Mouse (Mus musculus): Measurements from ENCODE around the gene Itgb1. TPM values are rescaled to one million over a fixed set of nuclear protein-coding genes. Genes with fewer than 3 reads are reported as not detected.

Itgb1 gene
- polyA plus RNA-seq, 1 experiment from 2014 or later: 93.8 TPM

DNA sequence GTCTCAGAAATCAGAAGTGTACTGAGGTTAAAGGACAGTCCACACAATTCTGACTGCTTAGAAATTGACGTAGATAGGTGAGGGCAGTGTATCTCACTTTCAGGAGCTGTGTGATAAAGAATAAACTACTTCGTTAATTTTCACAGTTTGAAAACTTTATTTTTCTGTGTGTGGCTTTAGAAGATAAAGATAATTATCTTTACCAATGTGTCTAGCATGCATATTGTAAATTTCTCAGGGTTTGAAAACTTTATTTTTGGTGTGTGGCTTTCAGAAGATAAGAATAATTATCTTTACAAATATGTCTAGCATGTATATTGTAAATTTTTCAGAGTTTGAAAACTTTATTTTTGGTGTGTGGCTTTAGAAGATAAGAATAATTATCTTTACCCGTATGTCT lies 3.2 kb downstream of the Itgb1 start:
- Histone ChIP-seq H3K9ac (replicated peaks) (no peak overlapping the region), H3K27ac (replicated peaks) (no peak overlapping the region), H3K4me1 (peaks cover 37% of the 10 kb centered on the region), H3K9me3 (no peaks in the 10 kb centered on the region), H3K4me3 (no peak overlapping the region), H3K4me2 (replicated peaks) (no peak overlapping the region), H3K36me3 (no peaks in the 10 kb centered on the region), H3K27me3 (no peaks in the 10 kb centered on the region)
- 86% methylated on average over 3 of the region's 3 CpGs for WGBS
- no peak for ATAC-seq (replicated peaks)

- ATAC-seq (replicated peaks): no peak
- no peak overlapping the region for H3K4me2 ChIP-seq (replicated peaks)
- H3K27ac ChIP-seq (replicated peaks): no peak overlapping the region
- no peaks in the 10 kb centered on the region for H3K36me3 ChIP-seq
- no peaks in the 10 kb centered on the region for H3K27me3 ChIP-seq
- H3K4me1 ChIP-seq: peaks cover 33% of the 10 kb centered on the region
- no peak overlapping the region for H3K4me3 ChIP-seq
- no peaks in the 10 kb centered on the region for H3K9me3 ChIP-seq
- H3K9ac ChIP-seq (replicated peaks): no peak overlapping the region
- 86% methylated on average over 1 of the region's 1 CpGs for WGBS
Measured at GRCm38 (mm10) chr8:128690056-128690455, 4.6 kb downstream of the Itgb1 start.

GRCm38 (mm10) chr8:128696701-128697397 lies 11.4 kb downstream of the Itgb1 start:
- H3K9ac ChIP-seq (replicated peaks): no peak overlapping the region
- H3K4me1 ChIP-seq: no peaks in the 10 kb centered on the region
- no peak for ATAC-seq (replicated peaks)
- no peak overlapping the region for H3K27ac ChIP-seq (replicated peaks)
- no peak overlapping the region for H3K4me2 ChIP-seq (replicated peaks)
- H3K27me3 ChIP-seq: no peaks in the 10 kb centered on the region
- H3K36me3 ChIP-seq: no peaks in the 10 kb centered on the region
- no peaks in the 10 kb centered on the region for H3K9me3 ChIP-seq
- H3K4me3 ChIP-seq: no peak overlapping the region
- WGBS: 100% methylated on average over 1 of the region's 1 CpGs

DNA sequence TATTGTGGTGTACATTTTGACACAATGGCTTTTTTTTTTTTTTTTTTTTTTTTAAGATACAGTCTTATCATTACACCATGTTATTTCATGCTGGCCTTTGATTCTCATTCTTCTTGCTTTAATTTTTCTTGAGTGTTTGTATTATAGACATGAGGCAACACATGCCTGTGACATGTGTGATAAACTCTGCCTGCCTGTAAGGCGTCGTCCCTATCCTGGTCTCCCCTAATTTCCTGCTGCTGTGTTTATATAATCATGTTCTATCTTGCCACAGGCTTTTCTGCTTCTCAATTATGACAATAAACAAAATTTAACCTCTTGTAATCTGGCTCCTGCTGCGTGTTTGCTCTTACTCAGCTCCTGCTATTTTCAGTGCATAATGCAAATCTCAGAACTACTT lies 12.5 kb downstream of the Itgb1 start:
- H3K9me3 ChIP-seq: no peaks in the 10 kb centered on the region
- WGBS: 79% methylated on average over 3 of the region's 3 CpGs
- ATAC-seq (replicated peaks): no peak
- H3K4me3 ChIP-seq: no peak overlapping the region
- H3K27ac ChIP-seq (replicated peaks): no peak overlapping the region
- H3K4me2 ChIP-seq (replicated peaks): no peak overlapping the region
- no peaks in the 10 kb centered on the region for H3K36me3 ChIP-seq
- no peaks in the 10 kb centered on the region for H3K27me3 ChIP-seq
- H3K9ac ChIP-seq (replicated peaks): no peak overlapping the region
- no peaks in the 10 kb centered on the region for H3K4me1 ChIP-seq

DNA sequence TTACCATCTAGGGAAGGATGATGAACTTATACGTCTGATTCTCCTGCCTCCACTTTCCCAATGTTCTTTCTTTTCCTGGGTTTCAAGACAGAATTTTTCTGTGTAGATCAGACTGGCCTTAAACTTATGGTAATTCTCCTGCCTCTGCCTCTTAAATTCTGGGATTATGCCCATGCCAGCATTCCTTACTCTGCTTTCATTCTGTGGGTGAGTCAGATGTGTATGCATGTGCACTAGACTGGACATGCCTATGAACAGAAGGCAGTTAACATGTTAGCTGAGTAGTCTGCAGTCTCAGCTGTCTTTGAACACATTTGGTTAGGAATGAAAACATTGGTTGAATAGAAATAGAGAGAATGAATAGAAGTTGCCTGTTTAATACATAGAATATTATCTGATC lies 18.9 kb downstream of the Itgb1 start:
- Histone ChIP-seq H3K9me3 (no peaks in the 10 kb centered on the region), H3K36me3 (peaks cover 14% of the 10 kb centered on the region), H3K4me3 (no peak overlapping the region), H3K27me3 (no peaks in the 10 kb centered on the region), H3K4me2 (replicated peaks) (no peak overlapping the region), H3K27ac (replicated peaks) (no peak overlapping the region), H3K9ac (replicated peaks) (no peak overlapping the region), H3K4me1 (peaks cover 6% of the 10 kb centered on the region; the same call in 1 of the 2 replicates)
- ATAC-seq (replicated peaks): no peak
- WGBS: 96% methylated on average over 1 of the region's 1 CpGs

DNA sequence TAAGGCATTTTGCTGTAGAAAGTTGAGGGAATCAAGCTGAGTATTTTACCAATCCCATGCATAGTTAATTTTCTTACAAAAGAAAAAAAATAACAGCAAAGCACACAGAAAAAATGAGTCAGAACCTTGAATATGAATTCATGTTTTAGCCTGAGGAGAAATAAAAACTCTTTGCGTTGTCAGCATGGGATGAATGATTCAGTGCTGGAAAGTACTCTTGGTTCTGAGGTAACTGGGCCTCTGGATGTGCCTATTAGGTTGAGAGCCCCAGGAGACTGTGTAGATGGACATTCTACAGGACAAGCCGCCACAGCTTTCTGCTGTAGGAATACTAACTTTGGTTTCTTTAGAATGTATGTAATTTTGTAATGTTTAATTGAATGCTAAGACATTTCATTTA lies 19.4 kb downstream of the Itgb1 start:
- Histone ChIP-seq H3K27me3 (no peaks in the 10 kb centered on the region), H3K4me2 (replicated peaks) (no peak overlapping the region), H3K4me3 (no peak overlapping the region), H3K27ac (replicated peaks) (no peak overlapping the region), H3K9ac (replicated peaks) (no peak overlapping the region), H3K36me3 (peaks cover 14% of the 10 kb centered on the region), H3K9me3 (no peaks in the 10 kb centered on the region), H3K4me1 (peaks cover 6% of the 10 kb centered on the region; the same call in 1 of the 2 replicates)
- ATAC-seq (replicated peaks): no peak
- WGBS: 94% methylated on average over 2 of the region's 2 CpGs

DNA sequence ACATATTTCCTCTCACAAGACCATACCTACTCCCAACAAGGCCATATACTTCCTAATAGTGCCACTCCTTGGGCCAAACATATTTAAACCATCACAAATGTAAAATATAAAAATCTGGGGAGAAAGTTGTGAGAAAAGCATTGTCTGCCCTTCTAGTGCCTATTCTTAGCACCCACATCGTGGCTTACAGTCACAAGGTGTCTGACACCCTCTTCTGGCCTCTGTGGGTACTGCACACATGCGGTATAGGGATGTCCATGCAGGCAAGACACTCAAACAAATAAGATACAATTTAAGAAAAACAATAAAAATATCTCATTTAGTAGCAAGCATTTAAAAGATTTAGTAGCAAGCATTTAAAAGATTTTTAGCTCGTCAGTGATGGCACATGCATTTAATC lies 23.8 kb downstream of the Itgb1 start:
- H3K4me2 ChIP-seq (replicated peaks): no peak overlapping the region
- no peak overlapping the region for H3K4me3 ChIP-seq
- H3K9me3 ChIP-seq: no peaks in the 10 kb centered on the region
- no peak overlapping the region for H3K9ac ChIP-seq (replicated peaks)
- ATAC-seq (replicated peaks): no peak
- H3K27me3 ChIP-seq: no peaks in the 10 kb centered on the region
- 48% methylated on average over 3 of the region's 3 CpGs for WGBS
- peaks cover 49% of the 10 kb centered on the region for H3K36me3 ChIP-seq
- peaks cover 6% of the 10 kb centered on the region; the same call in 1 of the 2 replicates for H3K4me1 ChIP-seq
- H3K27ac ChIP-seq (replicated peaks): no peak overlapping the region

GRCm38 (mm10) chr8:128716184-128716583 lies 30.7 kb downstream of the Itgb1 start:
- no peaks in the 10 kb centered on the region for H3K4me1 ChIP-seq
- H3K27ac ChIP-seq (replicated peaks): no peak overlapping the region
- no peak overlapping the region for H3K4me2 ChIP-seq (replicated peaks)
- no peak overlapping the region for H3K9ac ChIP-seq (replicated peaks)
- H3K9me3 ChIP-seq: no peaks in the 10 kb centered on the region
- no peak overlapping the region for H3K4me3 ChIP-seq
- no peak for ATAC-seq (replicated peaks)
- peaks cover 64% of the 10 kb centered on the region for H3K36me3 ChIP-seq
- H3K27me3 ChIP-seq: no peaks in the 10 kb centered on the region

GRCm38 (mm10) chr8:128724819-128725218 lies 39.4 kb downstream of the Itgb1 start:
- Histone ChIP-seq H3K9me3 (no peaks in the 10 kb centered on the region), H3K36me3 (peaks cover 58% of the 10 kb centered on the region), H3K9ac (replicated peaks) (no peak overlapping the region), H3K4me1 (no peaks in the 10 kb centered on the region), H3K4me2 (replicated peaks) (no peak overlapping the region), H3K4me3 (no peak overlapping the region), H3K27me3 (no peaks in the 10 kb centered on the region), H3K27ac (replicated peaks) (no peak overlapping the region)
- WGBS: 80% methylated on average over 1 of the region's 1 CpGs
- ATAC-seq (replicated peaks): peak; percentile 74; the same call in 1 of the 2 replicates

DNA sequence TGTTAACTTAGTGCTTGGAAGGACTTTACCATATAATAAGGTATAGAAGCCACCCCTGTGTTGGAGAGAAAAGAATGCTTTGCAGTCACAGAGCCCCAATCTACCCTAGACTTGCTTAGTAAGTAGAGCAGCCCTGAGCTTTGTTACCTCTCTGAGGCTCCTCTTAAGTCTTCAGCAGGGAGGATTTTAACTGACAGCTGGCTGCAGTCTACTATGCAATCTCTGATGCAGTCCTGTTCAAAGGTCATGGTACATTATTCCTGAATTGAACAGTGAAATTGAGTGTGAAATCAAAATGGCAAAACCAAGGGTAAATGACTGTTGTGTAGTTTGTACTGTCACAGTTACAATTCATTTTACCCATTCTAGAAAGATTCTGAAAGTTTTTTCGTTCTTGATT lies 41.8 kb downstream of the Itgb1 start:
- H3K36me3 ChIP-seq: peaks cover 66% of the 10 kb centered on the region
- 90% methylated on average over 1 of the region's 1 CpGs for WGBS
- H3K27me3 ChIP-seq: no peaks in the 10 kb centered on the region
- H3K4me3 ChIP-seq: no peak overlapping the region
- no peak overlapping the region for H3K4me2 ChIP-seq (replicated peaks)
- no peaks in the 10 kb centered on the region for H3K9me3 ChIP-seq
- ATAC-seq (replicated peaks): no peak
- H3K27ac ChIP-seq (replicated peaks): no peak overlapping the region
- no peaks in the 10 kb centered on the region for H3K4me1 ChIP-seq
- H3K9ac ChIP-seq (replicated peaks): no peak overlapping the region

GRCm38 (mm10) chr8:128732254-128732653 lies 46.8 kb downstream of the Itgb1 start:
- H3K9me3 ChIP-seq: no peaks in the 10 kb centered on the region
- no peaks in the 10 kb centered on the region for H3K27me3 ChIP-seq
- H3K4me2 ChIP-seq (replicated peaks): no peak overlapping the region
- H3K27ac ChIP-seq (replicated peaks): no peak overlapping the region
- no peak overlapping the region for H3K9ac ChIP-seq (replicated peaks)
- ATAC-seq (replicated peaks): no peak
- no peaks in the 10 kb centered on the region for H3K4me1 ChIP-seq
- WGBS: 56% methylated on average over 2 of the region's 2 CpGs
- peaks cover 62% of the 10 kb centered on the region for H3K36me3 ChIP-seq
- H3K4me3 ChIP-seq: no peak overlapping the region

- peaks cover 60% of the 10 kb centered on the region for H3K36me3 ChIP-seq
- H3K4me3 ChIP-seq: no peak overlapping the region
- no peak overlapping the region for H3K27ac ChIP-seq (replicated peaks)
- WGBS: 82% methylated on average over 3 of the region's 3 CpGs
- no peak for ATAC-seq (replicated peaks)
- no peak overlapping the region for H3K4me2 ChIP-seq (replicated peaks)
- H3K9ac ChIP-seq (replicated peaks): no peak overlapping the region
- no peaks in the 10 kb centered on the region for H3K9me3 ChIP-seq
- H3K4me1 ChIP-seq: no peaks in the 10 kb centered on the region
- H3K27me3 ChIP-seq: no peaks in the 10 kb centered on the region
Measured at GRCm38 (mm10) chr8:128734118-128734517, 48.7 kb downstream of the Itgb1 start.

GRCm38 (mm10) chr8:128735692-128736091 lies 50.2 kb downstream of the Itgb1 start:
- ATAC-seq (replicated peaks): no peak
- Histone ChIP-seq H3K9ac (replicated peaks) (no peak overlapping the region), H3K27me3 (no peaks in the 10 kb centered on the region), H3K9me3 (0 out of 2 replicates have a peak, but pooled peaks cover 2% of the 10 kb centered on the region), H3K4me2 (replicated peaks) (no peak overlapping the region), H3K27ac (replicated peaks) (no peak overlapping the region), H3K4me3 (no peak overlapping the region), H3K36me3 (peaks cover 57% of the 10 kb centered on the region), H3K4me1 (no peaks in the 10 kb centered on the region)
- 99% methylated on average over 3 of the region's 3 CpGs for WGBS

Data from forebrain, embryonic 15.5 days (tissue).